Comparison of ENCODE assay signal across 25 mouse cellular contexts in the genomic region with DNA sequence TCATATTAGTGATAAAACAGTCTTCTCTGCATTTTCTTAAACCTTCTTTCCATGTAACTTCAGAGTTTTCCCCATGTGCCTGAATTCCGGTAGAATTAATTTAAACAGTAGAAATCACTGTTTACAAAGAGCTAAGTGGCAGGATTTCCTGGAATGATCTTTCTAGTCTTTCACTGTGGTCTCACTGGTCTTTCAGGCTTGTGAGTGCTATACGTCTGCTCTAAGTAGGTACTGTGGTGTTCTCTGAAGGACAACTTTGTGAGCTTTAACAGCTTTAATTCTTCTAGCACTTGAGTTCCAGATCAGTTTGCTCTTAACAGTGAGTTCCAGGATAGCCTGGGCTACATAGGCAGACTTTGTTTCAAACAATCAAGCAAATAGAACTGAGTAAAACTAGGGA. TPM values are rescaled to one million over a fixed set of nuclear protein-coding genes. Genes with fewer than 3 reads are reported as not detected.
DNase-seq lines count a peak whose midpoint lies in the region; ATAC-seq and TF ChIP-seq lines count a peak whose summit lies in the region.
"Had no signal": no experiment of that assay in that cellular context is flagged by ENCODE, and none has a peak within 500 bp of the region (broad histone marks: within the 10 kb centered on the region; RNA-seq: fewer than 3 reads in every experiment).

No protein-coding gene starts in this region.

- H3K9ac ChIP-seq in embryonic facial prominence, embryonic 14.5 days (ENCODE audit: low read depth, low read length): no peak overlapping the region
- no peak overlapping the region for H3K9ac ChIP-seq in intestine, embryonic 16.5 days (ENCODE audit: low read depth, low read length)
- H3K9ac ChIP-seq in intestine, postnatal 0 days (ENCODE audit: low read depth, low read length): no peak overlapping the region
- H3K9ac ChIP-seq in lung, embryonic 15.5 days: no peak overlapping the region
- H3K9ac ChIP-seq in lung, postnatal 0 days (replicated peaks; ENCODE audit: low read depth): no peak overlapping the region
- H3K9ac ChIP-seq: embryonic facial prominence, embryonic 13.5 days; forebrain, embryonic 13.5 days; forebrain, embryonic 15.5 days had no signal

- H3K4me3 ChIP-seq in embryonic facial prominence, embryonic 14.5 days (ENCODE audit: low read depth, low read length): no peak overlapping the region
- H3K4me3 ChIP-seq in embryonic facial prominence, embryonic 10.5 days: no peak overlapping the region
- no peak overlapping the region for H3K4me3 ChIP-seq in intestine, embryonic 16.5 days (ENCODE audit: low read length)
- no peak overlapping the region for H3K4me3 ChIP-seq in intestine, postnatal 0 days (ENCODE audit: low read depth, low read length)
- no peak overlapping the region for H3K4me3 ChIP-seq in lung, embryonic 15.5 days
- H3K4me3 ChIP-seq in lung, postnatal 0 days (ENCODE audit: low read depth, low read length): no peak overlapping the region
- H3K4me3 ChIP-seq: embryonic facial prominence, embryonic 13.5 days; forebrain, embryonic 13.5 days; forebrain, embryonic 15.5 days had no signal

- H3K27ac ChIP-seq in embryonic facial prominence, embryonic 14.5 days (replicated peaks; ENCODE audit: low read depth, low read length): no peak overlapping the region
- H3K27ac ChIP-seq in embryonic facial prominence, embryonic 10.5 days (replicated peaks): no peak overlapping the region
- peak overlapping the region; percentile 11; the same call in 1 of the 2 replicates for H3K27ac ChIP-seq in intestine, embryonic 16.5 days (ENCODE audit: low read length)
- no peak overlapping the region for H3K27ac ChIP-seq in intestine, postnatal 0 days (ENCODE audit: low read depth, low read length)
- H3K27ac ChIP-seq in lung, embryonic 15.5 days: peak overlapping the region; percentile 53
- 0 out of 2 replicates have a peak overlapping the region, but pooled peaks have one; percentile 40 for H3K27ac ChIP-seq in lung, postnatal 0 days (ENCODE audit: low read length)
- H3K27ac ChIP-seq: embryonic facial prominence, embryonic 13.5 days; forebrain, embryonic 15.5 days had no signal

- no peaks in the 10 kb centered on the region for H3K9me3 ChIP-seq in embryonic facial prominence, embryonic 14.5 days (ENCODE audit: control insufficient read depth, low read length)
- H3K9me3 ChIP-seq in embryonic facial prominence, embryonic 10.5 days: no peaks in the 10 kb centered on the region
- no peaks in the 10 kb centered on the region for H3K9me3 ChIP-seq in intestine, embryonic 16.5 days (ENCODE audit: control insufficient read depth, low read length)
- H3K9me3 ChIP-seq in intestine, postnatal 0 days (ENCODE audit: control insufficient read depth): no peaks in the 10 kb centered on the region
- H3K9me3 ChIP-seq in lung, embryonic 15.5 days: no peaks in the 10 kb centered on the region
- H3K9me3 ChIP-seq in lung, postnatal 0 days (ENCODE audit: low read length): no peaks in the 10 kb centered on the region
- H3K9me3 ChIP-seq: embryonic facial prominence, embryonic 13.5 days; forebrain, embryonic 13.5 days; forebrain, embryonic 15.5 days; G1E had no signal

- no peaks in the 10 kb centered on the region for H3K27me3 ChIP-seq in embryonic facial prominence, embryonic 14.5 days (replicated peaks; ENCODE audit: control insufficient read depth, insufficient read depth, low read length)
- no peaks in the 10 kb centered on the region for H3K27me3 ChIP-seq in embryonic facial prominence, embryonic 10.5 days (replicated peaks; ENCODE audit: low read depth, poor library complexity, severe bottlenecking)
- H3K27me3 ChIP-seq in intestine, embryonic 16.5 days (replicated peaks; ENCODE audit: control insufficient read depth, insufficient read depth, low read length): no peaks in the 10 kb centered on the region
- H3K27me3 ChIP-seq in intestine, postnatal 0 days (replicated peaks; ENCODE audit: control insufficient read depth, insufficient read depth, low read length): no peaks in the 10 kb centered on the region
- H3K27me3 ChIP-seq in lung, embryonic 15.5 days: no peaks in the 10 kb centered on the region
- no peaks in the 10 kb centered on the region for H3K27me3 ChIP-seq in lung, postnatal 0 days (replicated peaks; ENCODE audit: insufficient read depth, low read length)
- H3K27me3 ChIP-seq: CH12.LX; embryonic facial prominence, embryonic 13.5 days; forebrain, embryonic 13.5 days; forebrain, embryonic 15.5 days; Patski had no signal

- peak; percentile 12 for DNase-seq in embryonic facial prominence, embryonic 14.5 days (ENCODE audit: low spot score)
- no peak for DNase-seq in embryonic facial prominence, embryonic 10.5 days (ENCODE audit: low spot score)
- no peak for DNase-seq in lung, postnatal 25 days (ENCODE audit: low spot score)
- DNase-seq in lung, postnatal 0 days (ENCODE audit: low spot score): peak; percentile 59
- DNase-seq in lung, postnatal 4 days: no peak
- DNase-seq: adrenal gland, adult 8-10 months; adrenal gland, postnatal 14 days; adrenal gland, postnatal 36 days; B cell, adult 2 months; cerebellum, adult 11-12 months; cerebellum, adult 2 months; cerebellum, adult 9-10 months; cerebellum, postnatal 10 days; cerebellum, postnatal 25 days had no signal

- no peak for TF ChIP-seq CTCF in intestine, postnatal 0 days (IDR thresholded peaks at IDR 0.05; ENCODE audit: low read depth)
- TF ChIP-seq CTCF in lung, postnatal 0 days (IDR thresholded peaks at IDR 0.05): no peak

- TF ChIP-seq EP300 in lung, postnatal 0 days (IDR thresholded peaks at IDR 0.05): 0 out of 2 replicates have a peak, but pooled peaks have one; percentile 20

- no peak for ATAC-seq in embryonic facial prominence, embryonic 14.5 days (ENCODE audit: low read depth)
- no peak for ATAC-seq in intestine, embryonic 16.5 days
- no peak for ATAC-seq in intestine, postnatal 0 days
- ATAC-seq in lung, embryonic 15.5 days (ENCODE audit: borderline replicate concordance, extremely low read depth, low FRiP score, low TSS enrichment): no peak
- 0 out of 2 replicates have a peak, but pooled peaks have one; percentile 41 for ATAC-seq in lung, postnatal 0 days
- ATAC-seq: activated CD4-positive, CD25-positive, alpha-beta regulatory T cell, adult 4 months; CD4-positive, CD25-positive, alpha-beta regulatory T cell, adult 4 months; forebrain, embryonic 13.5 days; forebrain, embryonic 15.5 days; Patski had no signal

- no peaks in the 10 kb centered on the region for H3K4me1 ChIP-seq in embryonic facial prominence, embryonic 14.5 days (ENCODE audit: control insufficient read depth, insufficient read depth, low read length)
- peaks cover 26% of the 10 kb centered on the region for H3K4me1 ChIP-seq in embryonic facial prominence, embryonic 10.5 days
- peaks cover 17% of the 10 kb centered on the region for H3K4me1 ChIP-seq in intestine, embryonic 16.5 days (ENCODE audit: control insufficient read depth, insufficient read depth, low read length)
- H3K4me1 ChIP-seq in intestine, postnatal 0 days (replicated peaks; ENCODE audit: control insufficient read depth, insufficient read depth, low read length): 0 out of 2 replicates have a peak, but pooled peaks cover 3% of the 10 kb centered on the region
- H3K4me1 ChIP-seq in lung, embryonic 15.5 days: peaks cover 43% of the 10 kb centered on the region
- H3K4me1 ChIP-seq in lung, postnatal 0 days (ENCODE audit: insufficient read depth, low read depth, low read length): peaks cover 9% of the 10 kb centered on the region; the same call in 1 of the 2 replicates

- H3K36me3 ChIP-seq in embryonic facial prominence, embryonic 14.5 days (ENCODE audit: control insufficient read depth, insufficient read depth, low read length): peaks cover 22% of the 10 kb centered on the region
- peaks cover 38% of the 10 kb centered on the region for H3K36me3 ChIP-seq in embryonic facial prominence, embryonic 10.5 days (replicated peaks)
- H3K36me3 ChIP-seq in intestine, embryonic 16.5 days (ENCODE audit: control insufficient read depth, insufficient read depth, low read length): no peaks in the 10 kb centered on the region
- H3K36me3 ChIP-seq in intestine, postnatal 0 days (ENCODE audit: control insufficient read depth, insufficient read depth): peaks cover 5% of the 10 kb centered on the region; the same call in 1 of the 2 replicates
- H3K36me3 ChIP-seq in lung, embryonic 15.5 days: 0 out of 2 replicates have a peak, but pooled peaks cover 10% of the 10 kb centered on the region
- no peaks in the 10 kb centered on the region for H3K36me3 ChIP-seq in lung, postnatal 0 days (ENCODE audit: insufficient read depth, low read length)
- H3K36me3 ChIP-seq: forebrain, embryonic 15.5 days; G1E had no signal

- 55% methylated on average over 2 of the region's 2 CpGs for whole genome bisulfite sequencing in embryonic facial prominence, embryonic 14.5 days
- 79% methylated on average over 2 of the region's 2 CpGs for WGBS in embryonic facial prominence, embryonic 10.5 days
- 45% methylated on average over 2 of the region's 2 CpGs for WGBS in intestine, embryonic 16.5 days
- WGBS in intestine, postnatal 0 days: 54% methylated on average over 2 of the region's 2 CpGs
- WGBS in lung, embryonic 15.5 days: 24% methylated on average over 2 of the region's 2 CpGs
- WGBS in lung, postnatal 0 days: 9% methylated on average over 2 of the region's 2 CpGs

- H3K4me2 ChIP-seq in embryonic facial prominence, embryonic 14.5 days (ENCODE audit: low read depth, low read length): no peak overlapping the region
- H3K4me2 ChIP-seq in intestine, embryonic 16.5 days (ENCODE audit: low read depth, low read length): no peak overlapping the region
- H3K4me2 ChIP-seq in intestine, postnatal 0 days (replicated peaks; ENCODE audit: low read depth): no peak overlapping the region
- no peak overlapping the region for H3K4me2 ChIP-seq in lung, embryonic 15.5 days
- no peak overlapping the region for H3K4me2 ChIP-seq in lung, postnatal 0 days (replicated peaks; ENCODE audit: low read depth, low read length)
- H3K4me2 ChIP-seq: embryonic facial prominence, embryonic 13.5 days; forebrain, embryonic 13.5 days; forebrain, embryonic 15.5 days had no signal

RNA-seq across cellular contexts. Expression of gene Slc7a6, which starts 9.8 kb away (rescaled TPM):
- 46.9 and 51.6 TPM in 2 replicates for polyA plus RNA-seq in embryonic facial prominence, embryonic 14.5 days (2014; fragmentation: Nextera tagmentation; extraction: Ambion mirVana)
- 71.6 and 84.5 TPM in 2 replicates for polyA plus RNA-seq in embryonic facial prominence, embryonic 10.5 days (2016; fragmentation: Nextera tagmentation; extraction: Ambion mirVana)
- polyA plus RNA-seq in intestine, embryonic 16.5 days (2015; fragmentation: Nextera tagmentation; extraction: Ambion mirVana): 24.5 and 24.6 TPM in 2 replicates
- polyA plus RNA-seq in intestine, postnatal 0 days (2015; fragmentation: Nextera tagmentation; extraction: Ambion mirVana): 18.0 and 18.4 TPM in 2 replicates
- 50.8 and 57.6 TPM in 2 replicates for polyA plus RNA-seq in lung, embryonic 15.5 days (2015; fragmentation: Nextera tagmentation; extraction: Ambion mirVana)
- 38.9 and 39.7 TPM in 2 replicates for polyA plus RNA-seq in lung, postnatal 0 days (2015; fragmentation: Nextera tagmentation; extraction: Ambion mirVana)

RNA-seq across cellular contexts. Expression of gene Pla2g15, which starts 28.2 kb away (rescaled TPM):
- 6.8 and 7.2 TPM in 2 replicates for polyA plus RNA-seq in embryonic facial prominence, embryonic 14.5 days (2014; fragmentation: Nextera tagmentation; extraction: Ambion mirVana)
- polyA plus RNA-seq in embryonic facial prominence, embryonic 10.5 days (2016; fragmentation: Nextera tagmentation; extraction: Ambion mirVana): 12.8 and 13.8 TPM in 2 replicates
- polyA plus RNA-seq in intestine, embryonic 16.5 days (2015; fragmentation: Nextera tagmentation; extraction: Ambion mirVana): 10.1 and 10.7 TPM in 2 replicates
- 7.4 and 7.9 TPM in 2 replicates for polyA plus RNA-seq in intestine, postnatal 0 days (2015; fragmentation: Nextera tagmentation; extraction: Ambion mirVana)
- polyA plus RNA-seq in lung, embryonic 15.5 days (2015; fragmentation: Nextera tagmentation; extraction: Ambion mirVana): 12.7 and 13.7 TPM in 2 replicates
- polyA plus RNA-seq in lung, postnatal 0 days (2015; fragmentation: Nextera tagmentation; extraction: Ambion mirVana): 10.6 and 10.8 TPM in 2 replicates

RNA-seq across cellular contexts. Expression of gene Slc7a6os, which starts 32.3 kb away (rescaled TPM):
- polyA plus RNA-seq in embryonic facial prominence, embryonic 14.5 days (2014; fragmentation: Nextera tagmentation; extraction: Ambion mirVana): 29.4 and 31.5 TPM in 2 replicates
- polyA plus RNA-seq in embryonic facial prominence, embryonic 10.5 days (2016; fragmentation: Nextera tagmentation; extraction: Ambion mirVana): 37.5 and 39.7 TPM in 2 replicates
- 26.9 and 29.3 TPM in 2 replicates for polyA plus RNA-seq in intestine, embryonic 16.5 days (2015; fragmentation: Nextera tagmentation; extraction: Ambion mirVana)
- 17.0 and 21.0 TPM in 2 replicates for polyA plus RNA-seq in intestine, postnatal 0 days (2015; fragmentation: Nextera tagmentation; extraction: Ambion mirVana)
- polyA plus RNA-seq in lung, embryonic 15.5 days (2015; fragmentation: Nextera tagmentation; extraction: Ambion mirVana): 33.4 and 36.0 TPM in 2 replicates
- 19.0 and 22.6 TPM in 2 replicates for polyA plus RNA-seq in lung, postnatal 0 days (2015; fragmentation: Nextera tagmentation; extraction: Ambion mirVana)

RNA-seq across cellular contexts. Expression of gene Prmt7, which starts 32.3 kb away (rescaled TPM):
- polyA plus RNA-seq in embryonic facial prominence, embryonic 14.5 days (2014; fragmentation: Nextera tagmentation; extraction: Ambion mirVana): 38.7 and 47.6 TPM in 2 replicates
- polyA plus RNA-seq in embryonic facial prominence, embryonic 10.5 days (2016; fragmentation: Nextera tagmentation; extraction: Ambion mirVana): 75.8 and 80.6 TPM in 2 replicates
- 45.6 and 50.3 TPM in 2 replicates for polyA plus RNA-seq in intestine, embryonic 16.5 days (2015; fragmentation: Nextera tagmentation; extraction: Ambion mirVana)
- 11.7 and 12.2 TPM in 2 replicates for polyA plus RNA-seq in intestine, postnatal 0 days (2015; fragmentation: Nextera tagmentation; extraction: Ambion mirVana)
- polyA plus RNA-seq in lung, embryonic 15.5 days (2015; fragmentation: Nextera tagmentation; extraction: Ambion mirVana): 46.3 and 46.5 TPM in 2 replicates
- 19.4 and 19.5 TPM in 2 replicates for polyA plus RNA-seq in lung, postnatal 0 days (2015; fragmentation: Nextera tagmentation; extraction: Ambion mirVana)

RNA-seq across cellular contexts. Expression of gene Esrp2, which starts 41.7 kb away (rescaled TPM):
- 14.9 and 20.0 TPM in 2 replicates for polyA plus RNA-seq in embryonic facial prominence, embryonic 14.5 days (2014; fragmentation: Nextera tagmentation; extraction: Ambion mirVana)
- 7.5 and 10.5 TPM in 2 replicates for polyA plus RNA-seq in embryonic facial prominence, embryonic 10.5 days (2016; fragmentation: Nextera tagmentation; extraction: Ambion mirVana)
- 35.7 and 38.9 TPM in 2 replicates for polyA plus RNA-seq in intestine, embryonic 16.5 days (2015; fragmentation: Nextera tagmentation; extraction: Ambion mirVana)
- 9.2 and 11.0 TPM in 2 replicates for polyA plus RNA-seq in intestine, postnatal 0 days (2015; fragmentation: Nextera tagmentation; extraction: Ambion mirVana)
- polyA plus RNA-seq in lung, embryonic 15.5 days (2015; fragmentation: Nextera tagmentation; extraction: Ambion mirVana): 43.6 and 44.1 TPM in 2 replicates
- polyA plus RNA-seq in lung, postnatal 0 days (2015; fragmentation: Nextera tagmentation; extraction: Ambion mirVana): 38.4 and 38.6 TPM in 2 replicates
- polyA plus RNA-seq: CD4-positive, CD25-positive, alpha-beta regulatory T cell, adult 4 months; G1E had no signal

Comparison
In these comparisons a context has a peak if more than half of its experiments do, and no peak if none do; other contexts are left out.
1. DNase-seq: peak in embryonic facial prominence, embryonic 14.5 days (single experiment) and lung, postnatal 0 days (single experiment); none in embryonic facial prominence, embryonic 10.5 days (single experiment), lung, postnatal 25 days (single experiment) and lung, postnatal 4 days (0 of 2).
2. H3K27ac ChIP-seq: peak in intestine, embryonic 16.5 days (single experiment), lung, embryonic 15.5 days (single experiment) and lung, postnatal 0 days (single experiment); none in embryonic facial prominence, embryonic 14.5 days (single experiment), embryonic facial prominence, embryonic 10.5 days (single experiment) and intestine, postnatal 0 days (single experiment).